Mouse (Mus musculus) heart, postnatal 14 days (tissue): ENCODE results near the gene Atxn7l3. TPM values are rescaled to one million over a fixed set of nuclear protein-coding genes. Genes with fewer than 3 reads are reported as not detected.

Experiments used
- DNase-seq, 2 experiments: peaks; one replicate each; pipeline ENCODE4 v3.0.0; 2021 to 2022
- intact Hi-C: fragments of 180-260 bp; cut with DNase I; formaldehyde crosslinking; loops from one replicate; pipeline ENCODE4 v1.15.1; 2025
- total RNA-seq, 2 experiments: library from RNA; stranded (reverse); gene quantifications; 2 replicates each; pipeline ENCODE4 v1.2.3; 2021

Gene Atxn7l3
- total RNA-seq, 2 experiments from 2014 or later = 26.5 to 29.5 TPM

DNA sequence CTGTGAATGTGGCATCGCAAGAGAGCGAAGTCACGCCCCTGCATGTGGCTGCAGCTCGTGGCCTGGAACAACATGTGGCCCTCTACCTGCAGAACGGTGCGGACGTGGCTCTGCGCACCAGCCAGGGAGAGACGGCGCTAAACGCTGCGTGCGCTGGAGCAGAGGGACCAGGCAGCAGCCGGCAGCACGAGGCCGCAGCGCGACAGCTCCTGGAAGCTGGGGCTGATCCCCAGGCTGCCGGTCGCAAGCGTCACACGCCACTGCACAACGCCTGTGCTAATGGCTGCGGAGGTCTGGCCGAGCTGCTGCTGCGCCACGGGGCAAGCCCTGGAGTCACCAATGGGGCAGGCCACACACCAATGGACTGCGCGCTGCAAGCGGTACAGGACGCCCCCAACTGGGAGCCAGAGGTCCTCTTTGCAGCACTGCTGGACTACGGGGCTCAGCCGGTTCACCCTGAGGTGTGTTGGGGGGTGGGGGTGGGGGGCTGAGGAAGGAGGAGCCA lies 20.0 kb downstream of the Atxn7l3 start:
- peak; percentile 26 to 44 for DNase-seq
- intact Hi-C loops = no loop called here

DNA sequence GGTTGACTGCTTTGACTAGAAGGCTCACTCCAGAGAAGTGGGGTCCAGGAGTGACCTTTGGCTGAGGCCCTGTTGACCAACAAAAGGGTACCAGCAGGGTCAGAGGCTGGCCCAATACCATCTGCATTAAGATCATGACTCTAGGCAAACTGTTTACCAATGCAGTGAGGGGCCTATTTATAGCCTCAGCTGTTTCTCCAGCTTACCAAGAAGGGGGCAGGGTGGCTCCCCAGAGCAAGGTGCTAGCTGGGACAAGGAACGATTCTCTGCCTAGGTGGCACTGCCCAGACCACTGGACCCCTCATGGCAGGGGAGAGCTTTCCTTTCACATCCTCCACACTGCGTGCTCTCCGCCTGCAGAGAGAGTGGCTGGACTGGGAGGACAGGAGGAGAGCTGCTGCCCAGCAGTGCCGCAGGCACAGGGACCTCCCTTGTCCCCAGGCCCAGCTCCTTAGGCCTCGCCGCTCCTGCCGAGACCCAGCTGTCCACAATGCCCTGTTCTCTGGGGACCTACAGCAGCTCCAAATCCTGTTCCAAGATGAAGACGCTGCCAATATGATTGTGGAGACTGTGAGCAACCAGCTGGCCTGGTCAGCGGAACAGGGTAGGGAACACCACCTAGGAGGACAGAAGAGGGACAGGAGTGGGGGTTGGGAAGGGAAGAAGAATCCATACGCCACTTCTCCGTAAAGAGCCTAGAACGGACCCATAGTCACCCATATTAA lies 27.7 kb downstream of the Atxn7l3 start, which contains the start of gene Asb16:
Gene Asb16 (plus strand): TSS at position 224 of the 725 bp plus-strand sequence.
- intact Hi-C loops = loop anchor here (1.0 kb wide), 1 partner anchor 20 kb away; the partner anchor contains the start of gene BC030867
- DNase-seq = no peak

DNA sequence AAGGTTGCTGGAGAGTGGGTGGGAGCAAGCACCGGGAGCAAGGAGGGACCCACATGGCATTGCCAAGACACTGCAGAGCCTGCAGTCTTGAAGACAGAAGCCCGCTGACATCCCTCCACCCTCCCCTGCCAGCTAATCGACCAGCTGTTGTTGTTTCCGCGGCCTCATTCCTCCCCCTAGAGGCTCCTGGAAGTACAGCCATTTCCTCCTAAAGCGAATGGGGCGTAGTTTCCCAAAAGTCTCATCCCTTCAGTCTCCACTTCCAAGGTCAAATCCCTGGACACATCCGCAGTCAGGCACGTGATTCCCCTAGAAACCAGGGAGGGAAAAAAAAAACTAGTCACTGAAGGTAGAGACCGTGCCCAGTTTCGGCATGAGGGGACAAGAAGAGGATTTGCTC lies 29.0 kb downstream of the Atxn7l3 start:
- intact Hi-C loops = loop anchor here (2.0 kb wide), 2 partner anchors 111 to 165 kb away; partner anchors contain the start of gene Tmem101
- DNase-seq = peak; percentile 74 to 81

DNA sequence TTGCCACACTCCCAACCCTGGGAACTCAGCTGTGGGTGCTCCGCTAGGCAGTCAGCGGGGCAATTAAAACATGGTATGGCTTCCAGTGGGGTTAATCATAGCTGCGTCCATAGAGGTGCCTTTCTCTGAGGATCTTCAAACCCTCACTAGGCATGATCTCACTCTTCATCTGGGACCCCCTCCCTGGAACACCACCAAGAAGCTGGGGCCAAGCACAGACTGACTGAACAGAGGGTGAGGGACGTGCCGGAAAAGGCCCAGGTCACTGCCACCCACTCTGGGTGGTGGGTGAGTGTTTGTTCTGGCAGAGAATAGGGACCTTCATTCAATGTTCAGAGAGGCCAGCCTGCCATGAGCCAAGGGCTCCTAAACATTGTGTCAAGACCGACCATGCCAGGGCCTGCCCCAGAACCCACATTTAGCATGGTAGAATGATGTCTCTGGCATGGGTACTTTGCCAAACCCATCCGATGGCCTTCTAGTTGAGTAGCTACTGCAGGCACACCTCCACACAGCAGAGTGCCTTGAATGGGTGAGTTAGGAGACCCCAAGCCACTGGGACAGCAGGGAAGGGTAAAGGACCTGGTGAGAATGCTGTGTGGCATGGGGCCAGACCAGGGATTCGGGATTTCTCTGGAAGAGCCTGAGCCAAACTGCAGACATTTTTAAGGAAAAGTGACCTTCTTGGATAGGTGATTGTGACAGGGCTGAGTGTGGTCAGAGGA lies 29.6 kb downstream of the Atxn7l3 start:
- intact Hi-C loops = loop anchor here (2.0 kb wide), 2 partner anchors 110 to 164 kb away; partner anchors contain the start of gene Tmem101
- DNase-seq = no peak

DNA sequence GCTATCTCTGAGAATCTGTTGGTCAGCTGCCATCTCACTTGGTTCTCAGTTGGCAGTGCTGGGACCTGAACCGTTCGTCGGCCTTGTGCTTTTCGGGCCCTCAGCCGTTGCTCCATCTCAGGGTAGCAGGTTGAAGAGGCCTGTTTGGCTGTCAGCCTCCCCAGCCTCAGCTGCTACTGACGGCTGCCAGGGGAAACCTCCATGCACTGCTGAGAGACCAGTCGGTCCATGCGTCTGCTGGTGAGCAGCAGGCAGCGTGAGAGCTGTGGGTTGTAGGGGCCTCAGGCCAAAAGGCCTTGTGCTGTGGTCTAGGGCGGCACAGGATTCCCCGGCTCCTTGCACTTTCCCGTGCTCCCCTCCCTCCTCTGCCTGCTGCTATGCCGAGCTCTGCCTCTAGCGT lies 30.6 kb downstream of the Atxn7l3 start:
- DNase-seq = no peak
- intact Hi-C loops = loop anchor here (2.0 kb wide), 3 partner anchors 17 to 163 kb away; partner anchors contain the start of genes BC030867 and Tmem101

DNA sequence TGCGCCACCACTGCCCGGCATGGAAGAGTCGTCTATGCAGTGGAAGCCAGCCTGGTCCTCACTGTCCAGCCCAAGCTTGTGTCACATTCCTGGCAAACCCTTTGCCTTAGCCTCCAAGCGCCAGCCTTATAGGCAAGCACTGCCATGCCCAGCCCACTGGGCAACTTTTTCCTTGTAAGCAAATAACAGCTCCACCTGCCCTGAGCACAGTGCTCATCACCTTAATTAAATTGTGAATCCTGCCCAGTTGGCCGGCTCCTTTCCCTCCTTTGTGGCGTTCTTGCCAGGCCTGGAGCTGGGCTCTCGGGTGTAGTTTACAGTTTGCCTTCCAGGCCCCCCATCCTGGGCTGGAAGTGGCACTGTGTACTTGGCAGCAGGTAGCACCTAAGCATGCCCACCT lies 33.2 kb downstream of the Atxn7l3 start:
- intact Hi-C loops = no loop called here
- DNase-seq = no peak

DNA sequence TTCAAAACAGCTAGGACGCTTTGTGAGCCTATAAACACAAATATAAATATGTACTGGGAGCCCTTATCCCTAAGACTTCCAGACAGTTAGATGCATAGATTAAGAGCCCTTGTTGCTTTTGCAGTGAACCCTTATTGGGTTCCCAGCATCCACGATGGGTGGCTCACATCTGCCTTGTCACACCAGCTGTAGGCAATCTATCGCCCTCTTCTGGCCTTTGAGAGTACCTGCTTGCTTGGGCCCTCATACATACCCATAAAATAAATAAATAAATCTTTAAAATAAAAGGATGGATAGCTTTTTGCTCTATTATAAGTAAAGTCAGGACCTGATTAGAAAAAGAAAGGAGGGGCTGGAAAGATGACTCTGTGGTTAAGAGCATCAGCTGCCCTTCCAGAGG lies 37.9 kb downstream of the Atxn7l3 start:
- no peak for DNase-seq
- intact Hi-C loops = no loop called here

DNA sequence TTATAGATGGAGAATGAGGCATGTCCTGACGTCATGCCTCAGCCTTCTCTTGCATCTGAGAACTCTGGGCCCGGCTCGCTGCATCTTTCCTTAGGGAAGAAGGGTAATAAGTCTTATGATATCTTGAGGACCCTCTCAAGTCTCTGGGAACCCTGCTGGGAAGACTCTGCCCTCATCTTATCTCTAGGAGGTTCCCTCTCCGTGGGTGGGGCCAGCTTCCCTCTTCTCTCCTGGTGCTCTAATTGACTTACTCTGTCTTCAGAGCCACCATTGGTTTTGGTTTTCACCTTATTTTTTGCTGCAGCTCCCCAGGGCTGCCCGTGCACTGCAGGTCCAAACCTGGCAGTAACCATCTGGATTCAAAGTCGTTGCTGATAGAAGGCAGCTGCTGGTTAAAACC lies 38.3 kb downstream of the Atxn7l3 start:
- intact Hi-C loops = no loop called here
- DNase-seq = no peak

DNA sequence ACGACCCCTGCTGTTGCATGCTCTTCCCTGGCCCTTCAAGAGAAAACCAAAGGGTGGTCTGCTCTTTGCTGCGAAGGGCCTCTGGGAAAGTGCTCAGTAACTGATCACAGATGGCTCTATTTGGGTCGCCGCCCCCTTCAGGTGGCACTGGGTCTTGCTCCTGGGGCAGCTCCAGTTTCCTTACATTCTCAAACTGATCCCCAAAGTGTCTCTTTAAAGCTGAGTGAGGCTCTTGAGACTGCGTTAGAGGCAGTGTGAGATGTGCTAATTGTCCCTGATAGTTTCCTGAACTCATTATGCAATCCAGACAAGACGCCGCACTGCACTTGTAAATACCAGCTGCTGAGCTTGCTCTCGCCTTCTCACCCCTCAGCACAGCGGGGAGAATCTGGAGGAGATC lies 38.9 kb downstream of the Atxn7l3 start:
- intact Hi-C loops = no loop called here
- DNase-seq = no peak

DNA sequence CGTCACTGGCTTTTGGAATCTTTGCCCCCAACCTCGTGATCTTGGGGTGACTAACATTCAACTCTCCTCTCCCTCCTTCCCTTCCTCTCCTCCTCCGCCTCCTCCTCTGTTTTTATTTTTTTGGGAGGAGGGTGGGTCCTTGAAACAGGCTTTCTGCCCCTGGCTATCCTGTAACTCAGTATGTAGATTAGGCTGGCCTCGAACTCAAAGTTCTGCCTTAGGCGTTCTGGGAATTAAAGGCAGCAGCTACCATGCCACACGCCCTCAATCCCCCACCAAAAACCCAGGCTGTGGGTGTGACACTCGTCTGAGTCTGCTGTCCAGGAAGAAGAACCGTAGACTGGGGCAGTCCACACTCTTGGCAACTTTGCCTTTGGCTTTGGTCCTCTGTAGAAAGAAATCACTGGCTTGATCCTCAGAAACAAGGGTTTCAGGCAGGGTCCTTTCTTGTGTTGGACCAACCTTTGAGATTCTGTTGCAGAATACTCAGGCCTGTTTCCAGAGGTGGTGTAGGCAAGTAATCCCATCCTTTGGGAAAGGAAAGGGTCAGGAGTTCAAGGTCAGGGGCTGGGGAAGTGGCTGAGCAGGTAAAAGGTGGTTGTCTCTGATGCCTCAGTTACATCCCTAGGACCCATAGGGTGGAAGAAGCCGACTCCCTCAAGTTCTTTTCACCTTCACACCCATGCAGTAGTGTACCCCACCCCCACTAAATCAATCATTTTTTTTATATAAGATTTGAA lies 46.9 kb downstream of the Atxn7l3 start:
- no peak for DNase-seq
- intact Hi-C loops = loop anchor here (2.0 kb wide), 2 partner anchors 15 kb away; no protein-coding TSS in a partner anchor

DNA sequence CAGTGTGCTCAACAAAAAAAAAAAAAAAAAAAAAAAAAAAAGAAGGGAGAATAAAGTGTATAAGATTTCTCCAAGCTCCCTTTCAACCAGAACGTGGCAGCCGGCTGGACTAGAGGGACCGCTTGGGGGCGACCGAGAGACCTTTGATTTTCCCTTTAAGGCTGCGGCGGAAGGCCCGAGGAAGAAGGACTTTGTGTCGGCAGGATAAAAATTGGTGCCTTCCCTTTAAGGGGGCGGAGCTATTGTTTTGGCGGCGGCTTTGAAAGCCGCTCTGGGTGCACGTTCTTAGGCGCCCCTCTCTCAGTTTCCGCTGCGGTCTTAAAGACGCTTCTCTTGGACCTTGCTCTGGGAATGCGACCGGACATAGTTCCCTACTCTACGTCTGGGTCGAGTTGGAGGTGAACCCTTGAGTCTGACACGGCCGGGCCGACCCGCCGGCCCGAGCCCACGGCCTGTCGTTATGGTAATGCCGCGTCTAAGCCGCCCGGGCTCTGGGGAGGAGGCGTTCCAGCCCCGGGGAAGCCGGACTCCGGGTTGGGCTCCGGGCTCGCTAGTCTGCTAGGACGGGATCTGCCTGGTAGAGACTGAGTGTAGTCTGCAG lies 47.7 kb downstream of the Atxn7l3 start, which contains the start of gene BC030867:
Gene BC030867 (plus strand): TSS at position 253 of the 601 bp plus-strand sequence.
- peak; percentile 92 to 95 for DNase-seq
- intact Hi-C loops = loop anchor here (1.0 to 2.0 kb wide), 3 partner anchors 14 to 21 kb away; no protein-coding TSS in a partner anchor

DNA sequence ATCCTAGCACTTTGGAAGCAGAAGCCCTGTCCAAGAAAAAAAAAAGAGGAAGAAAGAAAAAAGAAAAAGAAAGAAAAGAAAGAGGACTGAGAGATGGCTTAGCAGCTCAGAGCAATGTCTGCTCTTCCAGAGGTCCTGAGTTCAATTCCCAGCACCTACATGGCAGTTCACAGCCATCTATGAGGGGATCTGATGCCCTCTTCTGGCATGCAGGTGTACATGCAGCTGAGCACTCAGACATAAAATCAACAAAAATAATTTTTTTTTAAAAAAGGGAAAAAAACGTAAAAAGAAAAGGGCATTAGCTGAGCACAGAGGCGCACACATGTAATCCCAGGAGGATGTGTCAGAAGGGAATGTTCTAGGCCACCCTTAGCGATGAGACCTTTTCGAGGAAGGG lies 49.6 kb downstream of the Atxn7l3 start:
- no peak for DNase-seq
- intact Hi-C loops = no loop called here

DNA sequence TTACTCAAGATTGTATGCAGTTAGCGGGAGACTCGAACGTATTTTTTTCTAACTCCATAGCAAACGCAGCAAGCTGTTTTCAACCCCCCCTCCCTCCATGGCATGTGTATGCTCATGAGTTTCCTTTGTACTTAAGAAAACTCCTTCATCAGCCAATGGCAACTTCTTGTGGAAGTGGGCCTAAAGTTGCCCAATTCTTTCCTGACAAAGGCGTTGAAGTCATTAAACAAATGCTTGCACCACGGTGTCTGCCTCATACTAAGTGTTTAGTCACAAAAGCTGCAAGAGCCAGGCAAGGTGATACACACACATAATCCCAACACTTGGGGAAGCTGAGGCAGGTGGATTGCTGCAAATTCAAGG lies 50.2 kb downstream of the Atxn7l3 start:
- no peak for DNase-seq
- intact Hi-C loops = no loop called here

DNA sequence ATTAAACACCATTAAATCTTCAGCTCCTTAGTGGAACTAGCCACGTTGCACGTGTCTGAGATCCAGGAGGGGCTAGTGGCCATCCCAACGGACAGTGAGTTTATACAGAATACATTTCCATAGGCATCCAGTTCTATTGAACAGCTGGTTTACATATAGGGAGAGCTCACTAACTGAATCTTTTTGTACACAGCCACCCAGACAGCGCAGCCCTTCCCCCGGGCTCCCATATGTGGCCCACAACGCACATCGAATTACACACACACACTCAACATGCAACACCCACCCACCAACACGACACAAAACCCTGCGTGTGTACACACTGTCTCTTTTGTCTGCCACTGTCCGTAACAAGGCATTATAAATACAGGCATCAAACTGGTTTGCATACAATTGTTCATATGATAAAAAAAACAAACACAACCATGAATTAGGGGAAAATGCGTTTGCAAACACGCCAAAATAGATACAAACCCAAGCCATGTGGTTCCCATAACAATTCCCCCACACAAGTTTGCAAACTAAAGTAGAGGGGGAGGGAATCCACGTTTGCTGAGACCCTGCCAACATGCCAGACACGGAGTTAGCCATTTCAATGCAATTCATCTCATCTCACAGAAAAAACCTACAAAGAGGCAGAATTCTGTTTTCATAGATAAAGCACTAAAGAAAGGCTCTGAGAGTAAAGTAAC lies 50.7 kb downstream of the Atxn7l3 start:
- intact Hi-C loops = no loop called here
- no peak for DNase-seq

DNA sequence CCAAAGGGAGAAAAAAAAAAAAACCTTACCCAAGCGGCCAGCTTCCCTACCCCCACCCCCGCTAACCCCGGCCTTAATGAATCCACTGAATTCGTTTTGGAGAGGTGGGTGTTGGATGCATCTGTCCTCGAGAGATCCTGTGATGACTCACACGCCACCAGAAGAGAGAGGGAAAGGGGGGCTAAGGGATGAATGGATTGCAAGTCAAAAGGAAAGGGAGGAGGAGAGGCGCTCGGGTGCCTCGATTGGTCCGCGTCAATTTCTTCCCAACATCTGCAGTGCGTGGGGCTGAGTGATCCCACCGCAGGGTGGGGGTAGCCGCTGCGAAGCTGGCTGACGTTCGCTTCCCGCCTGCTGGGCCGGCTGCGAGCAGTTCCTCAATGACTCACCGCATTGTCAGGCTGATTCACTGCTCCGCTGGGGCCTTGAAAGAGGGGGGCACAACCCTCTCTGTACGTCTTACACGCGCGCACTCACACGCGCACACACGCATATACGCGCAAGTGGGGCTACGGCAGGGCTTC lies 51.4 kb downstream of the Atxn7l3 start:
- intact Hi-C loops = no loop called here
- peak; percentile 65 to 67 for DNase-seq

DNA sequence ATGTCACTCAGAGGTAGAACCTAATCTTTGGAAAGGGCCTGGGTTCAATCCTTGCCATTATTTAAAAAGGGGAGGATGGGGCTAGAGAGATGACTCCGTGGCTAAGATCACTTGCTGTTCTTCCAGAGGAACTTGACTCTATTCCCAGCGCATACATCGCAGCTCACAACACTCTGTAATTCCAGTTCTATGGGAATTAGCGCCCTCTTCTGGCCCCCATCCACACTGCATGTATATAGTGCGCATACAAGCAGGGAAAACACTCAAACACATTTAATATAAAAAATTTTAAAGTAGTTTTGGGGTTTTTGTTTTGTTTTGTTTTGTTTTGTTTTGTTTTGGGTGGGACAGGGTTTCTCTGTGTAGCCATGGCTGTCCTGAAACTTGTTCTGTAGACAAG lies 54.6 kb downstream of the Atxn7l3 start:
- DNase-seq = no peak
- intact Hi-C loops = no loop called here

DNA sequence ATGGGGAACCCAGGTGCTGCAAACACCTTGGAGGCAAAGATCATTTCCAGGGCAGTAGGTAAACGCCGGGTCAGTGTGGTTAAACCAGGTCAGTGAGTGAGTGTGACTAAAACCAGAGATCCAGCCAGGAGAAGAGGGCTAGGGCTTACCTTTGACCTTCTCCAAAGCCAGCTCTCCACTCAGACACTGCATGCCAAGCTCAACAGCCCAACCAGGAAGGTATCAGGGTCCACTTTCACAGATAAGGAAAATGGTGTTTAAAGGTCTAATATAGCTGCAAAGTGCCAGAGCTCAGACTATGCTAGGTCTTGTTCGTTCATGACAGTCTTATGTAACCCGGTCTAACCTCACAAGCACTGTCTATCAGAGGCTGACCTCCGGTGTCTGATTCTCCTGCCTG lies 55.2 kb downstream of the Atxn7l3 start:
- DNase-seq = no peak
- intact Hi-C loops = no loop called here

DNA sequence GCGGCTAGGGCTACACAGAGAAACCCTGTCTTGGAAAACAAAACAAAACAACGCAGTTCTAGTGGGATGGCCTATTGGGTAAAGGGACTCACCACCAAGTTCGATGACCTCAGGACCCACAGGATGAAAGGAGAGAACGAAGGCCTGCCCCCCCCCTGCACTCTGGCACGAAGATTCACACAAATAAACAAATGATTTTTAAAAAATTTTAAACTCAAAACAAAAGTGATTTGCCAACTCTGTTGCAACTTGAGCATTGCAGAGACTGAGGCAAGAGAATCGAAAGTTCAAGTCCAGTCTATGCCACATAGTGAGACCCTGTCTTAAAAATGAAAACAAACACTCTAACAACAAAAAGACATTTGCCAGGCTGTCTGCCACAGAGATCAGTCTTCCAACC lies 55.8 kb downstream of the Atxn7l3 start:
- no peak for DNase-seq
- intact Hi-C loops = no loop called here
